Mouse (Mus musculus): ENCODE results near the gene Cpped1. TPM values are rescaled to one million over a fixed set of nuclear protein-coding genes. Genes with fewer than 3 reads are reported as not detected.

The Cpped1 gene
- polyA plus RNA-seq, 1 experiment from 2014 or later: 27.9 TPM

DNA sequence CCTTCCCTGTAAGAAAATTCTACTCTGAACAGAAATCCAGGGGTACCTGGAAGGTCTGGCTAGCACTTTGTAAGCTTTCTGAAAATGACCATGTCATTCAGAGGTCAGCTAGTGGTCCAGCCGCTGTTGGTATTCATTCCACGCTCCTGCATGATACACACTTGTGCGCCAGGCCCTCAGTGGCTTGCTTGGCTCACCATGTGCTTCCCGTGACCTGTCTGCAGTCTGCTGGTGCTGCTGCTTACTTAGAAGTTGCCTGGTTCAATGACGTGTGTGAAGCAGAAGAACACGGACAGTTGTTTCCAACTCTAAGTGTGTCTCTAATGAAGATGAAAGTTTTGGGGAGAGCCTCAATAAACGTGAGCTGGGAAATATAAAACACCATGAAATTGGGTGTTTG lies 7.2 kb downstream of the Cpped1 start:
- Histone ChIP-seq H3K36me3 (replicated peaks; ENCODE audit: control insufficient read depth, insufficient read depth, low read depth, low read length) (no peaks in the 10 kb centered on the region), H3K4me1 (ENCODE audit: control insufficient read depth, insufficient read depth, low read length) (no peaks in the 10 kb centered on the region), H3K9ac (replicated peaks; ENCODE audit: low read length) (no peak overlapping the region), H3K27me3 (ENCODE audit: control insufficient read depth, insufficient read depth, low read length) (no peaks in the 10 kb centered on the region), H3K9me3 (replicated peaks; ENCODE audit: control insufficient read depth, low read length) (no peaks in the 10 kb centered on the region), H3K4me2 (ENCODE audit: low read depth, low read length) (no peak overlapping the region), H3K4me3 (ENCODE audit: low read depth, low read length) (no peak overlapping the region), H3K27ac (replicated peaks; ENCODE audit: low read depth, low read length) (no peak overlapping the region)
- ATAC-seq (replicated peaks; ENCODE audit: insufficient number of reproducible peaks, low FRiP score, low TSS enrichment, low read depth) (no peak), DNase-seq (ENCODE audit: low spot score) (no peak)
- WGBS: 88% methylated on average over 7 of the region's 7 CpGs

DNA sequence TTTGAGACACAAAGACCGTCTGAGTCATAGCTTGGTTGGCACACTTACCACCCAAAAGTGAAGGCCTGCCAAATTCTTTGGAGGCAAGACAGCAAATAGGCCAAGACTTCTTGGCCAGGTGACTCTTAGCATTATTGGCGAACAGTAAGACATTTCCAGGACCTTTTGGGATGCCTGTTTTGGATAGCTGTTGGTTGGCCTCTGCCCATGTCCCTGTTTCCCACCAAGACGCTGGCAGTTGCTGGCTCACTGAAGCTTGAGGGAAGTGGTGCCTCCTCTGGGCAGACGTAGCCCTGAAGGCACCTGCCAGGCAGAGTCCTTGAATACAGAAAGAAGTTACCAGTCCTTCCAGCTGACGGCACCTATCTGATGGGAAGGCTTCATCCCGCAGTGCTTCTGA lies 8.9 kb downstream of the Cpped1 start:
- Histone ChIP-seq H3K9me3 (replicated peaks; ENCODE audit: control insufficient read depth, low read length) (no peaks in the 10 kb centered on the region), H3K27me3 (ENCODE audit: control insufficient read depth, insufficient read depth, low read length) (no peaks in the 10 kb centered on the region), H3K4me2 (ENCODE audit: low read depth, low read length) (no peak overlapping the region), H3K36me3 (replicated peaks; ENCODE audit: control insufficient read depth, insufficient read depth, low read depth, low read length) (no peaks in the 10 kb centered on the region), H3K9ac (replicated peaks; ENCODE audit: low read length) (no peak overlapping the region), H3K4me1 (ENCODE audit: control insufficient read depth, insufficient read depth, low read length) (no peaks in the 10 kb centered on the region), H3K27ac (replicated peaks; ENCODE audit: low read depth, low read length) (no peak overlapping the region), H3K4me3 (ENCODE audit: low read depth, low read length) (no peak overlapping the region)
- ATAC-seq (replicated peaks; ENCODE audit: insufficient number of reproducible peaks, low FRiP score, low TSS enrichment, low read depth) (no peak), DNase-seq (ENCODE audit: low spot score) (no peak)
- 90% methylated on average over 6 of the region's 6 CpGs for WGBS

DNA sequence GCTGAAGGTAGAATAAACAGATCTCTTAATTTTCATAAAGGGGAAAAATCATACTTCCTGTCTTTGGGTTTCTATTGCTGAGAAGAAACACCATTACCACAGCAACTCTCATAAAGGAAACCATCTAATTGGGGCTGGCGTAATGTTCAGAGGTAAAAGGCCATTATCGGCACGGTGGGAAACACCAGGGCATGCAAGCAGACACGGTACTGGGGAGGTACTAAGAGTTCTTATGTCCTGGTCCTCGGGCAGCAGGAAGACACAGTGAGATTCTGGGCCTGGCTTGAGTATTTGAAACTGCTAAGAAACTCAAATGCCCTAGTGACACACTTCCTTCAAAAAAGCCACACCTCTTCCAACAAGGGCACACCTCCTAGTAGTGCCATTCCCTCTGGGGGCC lies 12.8 kb downstream of the Cpped1 start:
- no peak for ATAC-seq (replicated peaks; ENCODE audit: insufficient number of reproducible peaks, low FRiP score, low TSS enrichment, low read depth)
- Histone ChIP-seq H3K36me3 (replicated peaks; ENCODE audit: control insufficient read depth, insufficient read depth, low read depth, low read length) (no peaks in the 10 kb centered on the region), H3K9ac (replicated peaks; ENCODE audit: low read length) (no peak overlapping the region), H3K4me1 (ENCODE audit: control insufficient read depth, insufficient read depth, low read length) (no peaks in the 10 kb centered on the region), H3K4me3 (ENCODE audit: low read depth, low read length) (no peak overlapping the region), H3K9me3 (replicated peaks; ENCODE audit: control insufficient read depth, low read length) (no peaks in the 10 kb centered on the region), H3K27me3 (ENCODE audit: control insufficient read depth, insufficient read depth, low read length) (no peaks in the 10 kb centered on the region), H3K27ac (replicated peaks; ENCODE audit: low read depth, low read length) (no peak overlapping the region), H3K4me2 (ENCODE audit: low read depth, low read length) (no peak overlapping the region)
- 78% methylated on average over 5 of the region's 5 CpGs for WGBS
- no peak for DNase-seq (ENCODE audit: low spot score)

DNA sequence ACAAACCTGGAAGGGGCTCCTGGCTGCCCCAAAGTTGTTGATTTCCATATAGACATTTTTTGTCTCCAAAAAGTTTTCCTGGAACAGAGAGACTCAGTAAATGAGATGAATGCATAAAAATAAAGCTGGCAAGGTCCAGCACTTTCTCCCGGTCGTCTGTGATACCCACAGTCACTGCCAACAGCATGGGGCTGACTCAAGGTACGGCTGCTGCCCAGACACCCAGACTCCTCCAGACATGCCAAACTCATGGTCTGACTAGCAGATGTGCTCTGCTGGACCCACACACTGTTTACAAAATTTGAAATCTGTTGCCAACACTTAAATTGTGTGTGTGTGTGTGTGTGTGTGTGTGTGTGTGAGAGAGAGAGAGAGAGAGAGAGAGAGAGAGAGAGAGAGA lies 14.4 kb downstream of the Cpped1 start:
- Histone ChIP-seq H3K4me2 (ENCODE audit: low read depth, low read length) (no peak overlapping the region), H3K4me3 (ENCODE audit: low read depth, low read length) (no peak overlapping the region), H3K27ac (replicated peaks; ENCODE audit: low read depth, low read length) (no peak overlapping the region), H3K36me3 (replicated peaks; ENCODE audit: control insufficient read depth, insufficient read depth, low read depth, low read length) (no peaks in the 10 kb centered on the region), H3K27me3 (ENCODE audit: control insufficient read depth, insufficient read depth, low read length) (no peaks in the 10 kb centered on the region), H3K9me3 (replicated peaks; ENCODE audit: control insufficient read depth, low read length) (no peaks in the 10 kb centered on the region), H3K4me1 (ENCODE audit: control insufficient read depth, insufficient read depth, low read length) (no peaks in the 10 kb centered on the region), H3K9ac (replicated peaks; ENCODE audit: low read length) (no peak overlapping the region)
- DNase-seq (ENCODE audit: low spot score) (no peak), ATAC-seq (replicated peaks; ENCODE audit: insufficient number of reproducible peaks, low FRiP score, low TSS enrichment, low read depth) (no peak)
- WGBS: 86% methylated on average over 3 of the region's 3 CpGs

DNA sequence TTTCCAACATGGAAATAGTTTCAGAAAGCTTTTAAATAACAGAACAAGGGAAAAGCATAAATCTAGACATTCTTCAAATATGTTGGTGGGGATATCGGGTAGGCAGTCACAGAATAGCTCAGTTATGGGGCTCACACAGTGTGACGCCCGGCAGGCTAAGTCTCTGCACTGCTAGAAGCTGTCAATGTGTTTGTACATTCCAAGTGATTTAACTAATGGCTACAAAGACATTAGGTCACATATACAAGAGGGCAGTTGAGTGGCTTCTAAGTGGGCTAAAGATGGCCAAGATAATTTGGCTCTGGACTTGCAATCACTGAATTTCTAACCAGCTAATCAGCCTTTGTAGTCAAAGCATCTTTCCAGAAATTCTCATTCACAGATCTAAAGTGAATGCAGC lies 19.1 kb downstream of the Cpped1 start:
- no peaks in the 10 kb centered on the region for H3K36me3 ChIP-seq (replicated peaks; ENCODE audit: control insufficient read depth, insufficient read depth, low read depth, low read length)

DNA sequence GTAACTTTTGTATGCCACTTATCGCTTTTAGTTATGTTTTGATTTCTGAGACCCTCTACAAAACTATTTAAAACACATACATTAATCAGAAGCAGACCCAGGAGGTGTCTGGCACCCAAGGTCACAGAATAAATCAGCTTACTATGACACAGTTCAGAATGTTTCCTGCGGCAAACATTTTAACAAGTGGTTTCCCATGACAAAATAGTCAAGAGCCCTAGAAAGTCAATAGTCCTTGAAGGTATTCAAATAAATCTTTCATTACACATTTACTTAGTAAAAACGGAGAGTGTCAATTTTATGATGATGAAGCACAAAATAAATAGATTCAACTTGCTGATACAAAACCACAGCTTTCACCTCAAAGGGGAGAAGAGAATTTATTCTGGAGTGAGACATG lies 19.5 kb downstream of the Cpped1 start:
- Histone ChIP-seq H3K27ac (replicated peaks; ENCODE audit: low read depth, low read length) (no peak overlapping the region), H3K4me1 (ENCODE audit: control insufficient read depth, insufficient read depth, low read length) (no peaks in the 10 kb centered on the region), H3K4me3 (ENCODE audit: low read depth, low read length) (no peak overlapping the region), H3K9ac (replicated peaks; ENCODE audit: low read length) (no peak overlapping the region), H3K9me3 (replicated peaks; ENCODE audit: control insufficient read depth, low read length) (no peaks in the 10 kb centered on the region), H3K4me2 (ENCODE audit: low read depth, low read length) (no peak overlapping the region), H3K27me3 (ENCODE audit: control insufficient read depth, insufficient read depth, low read length) (no peaks in the 10 kb centered on the region), H3K36me3 (replicated peaks; ENCODE audit: control insufficient read depth, insufficient read depth, low read depth, low read length) (no peaks in the 10 kb centered on the region)
- DNase-seq (ENCODE audit: low spot score): no peak
- no peak for ATAC-seq (replicated peaks; ENCODE audit: insufficient number of reproducible peaks, low FRiP score, low TSS enrichment, low read depth)
- WGBS: 75% methylated on average over 3 of the region's 3 CpGs

More for the DNA sequence above, 19.1 kb downstream of the Cpped1 start:
- ATAC-seq (replicated peaks; ENCODE audit: insufficient number of reproducible peaks, low FRiP score, low TSS enrichment, low read depth) (no peak), DNase-seq (ENCODE audit: low spot score) (no peak)
- H3K4me2 ChIP-seq (ENCODE audit: low read depth, low read length): no peak overlapping the region
- H3K4me1 ChIP-seq (ENCODE audit: control insufficient read depth, insufficient read depth, low read length): no peaks in the 10 kb centered on the region
- no peak overlapping the region for H3K27ac ChIP-seq (replicated peaks; ENCODE audit: low read depth, low read length)
- H3K27me3 ChIP-seq (ENCODE audit: control insufficient read depth, insufficient read depth, low read length): no peaks in the 10 kb centered on the region
- WGBS: 63% methylated on average over 3 of the region's 3 CpGs
- H3K9ac ChIP-seq (replicated peaks; ENCODE audit: low read length): no peak overlapping the region
- H3K9me3 ChIP-seq (replicated peaks; ENCODE audit: control insufficient read depth, low read length): no peaks in the 10 kb centered on the region
- H3K4me3 ChIP-seq (ENCODE audit: low read depth, low read length): no peak overlapping the region

DNA sequence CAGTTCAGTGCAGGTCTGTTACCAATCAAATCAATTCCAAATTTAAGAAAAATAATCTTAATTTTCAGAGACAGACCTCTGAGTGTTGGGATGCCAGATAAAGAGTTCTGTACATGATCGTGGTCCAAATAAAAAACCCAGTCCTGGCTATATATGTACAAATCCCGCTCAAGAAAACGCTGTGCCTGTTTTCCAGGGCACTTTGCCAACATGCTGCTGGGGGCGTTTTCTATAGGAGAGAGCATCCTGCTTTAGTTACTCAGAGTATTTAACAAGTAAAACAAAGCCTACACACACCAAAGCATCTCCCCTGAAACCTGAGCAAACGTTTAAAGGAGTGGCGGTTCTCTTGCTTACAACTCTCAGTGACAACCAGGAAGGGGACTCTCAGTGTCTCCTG lies 27.4 kb downstream of the Cpped1 start:
- no peak overlapping the region for H3K4me3 ChIP-seq (ENCODE audit: low read depth, low read length)
- H3K4me1 ChIP-seq (ENCODE audit: control insufficient read depth, insufficient read depth, low read length): no peaks in the 10 kb centered on the region
- no peaks in the 10 kb centered on the region for H3K9me3 ChIP-seq (replicated peaks; ENCODE audit: control insufficient read depth, low read length)
- no peak overlapping the region for H3K4me2 ChIP-seq (ENCODE audit: low read depth, low read length)
- H3K9ac ChIP-seq (replicated peaks; ENCODE audit: low read length): no peak overlapping the region
- 74% methylated on average over 6 of the region's 6 CpGs for WGBS
- H3K36me3 ChIP-seq (replicated peaks; ENCODE audit: control insufficient read depth, insufficient read depth, low read depth, low read length): no peaks in the 10 kb centered on the region
- no peaks in the 10 kb centered on the region for H3K27me3 ChIP-seq (ENCODE audit: control insufficient read depth, insufficient read depth, low read length)
- ATAC-seq (replicated peaks; ENCODE audit: insufficient number of reproducible peaks, low FRiP score, low TSS enrichment, low read depth): no peak
- no peak overlapping the region for H3K27ac ChIP-seq (replicated peaks; ENCODE audit: low read depth, low read length)
- no peak for DNase-seq (ENCODE audit: low spot score)

DNA sequence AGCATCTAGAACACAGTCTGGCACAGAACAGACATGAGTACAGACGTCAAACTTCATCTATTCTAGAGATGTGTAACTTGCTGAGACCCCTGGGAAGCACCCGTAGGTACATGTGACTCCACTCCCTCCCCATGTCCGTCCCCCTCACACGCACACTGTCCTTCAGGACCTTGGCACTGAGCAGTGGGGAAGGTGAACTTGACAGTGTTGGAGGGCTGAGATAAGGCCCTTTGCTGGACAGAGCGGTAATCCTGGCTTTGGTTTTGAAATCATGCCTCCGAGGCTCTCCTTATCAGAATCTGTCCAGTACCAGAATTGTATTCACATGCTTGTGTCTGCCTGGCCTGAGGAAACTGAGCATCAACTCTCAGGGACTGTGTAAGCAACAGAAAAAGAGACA lies 28.8 kb downstream of the Cpped1 start:
- H3K27me3 ChIP-seq (ENCODE audit: control insufficient read depth, insufficient read depth, low read length): no peaks in the 10 kb centered on the region
- H3K4me2 ChIP-seq (ENCODE audit: low read depth, low read length): no peak overlapping the region
- WGBS: 89% methylated on average over 6 of the region's 6 CpGs
- H3K9ac ChIP-seq (replicated peaks; ENCODE audit: low read length): no peak overlapping the region
- no peak overlapping the region for H3K4me3 ChIP-seq (ENCODE audit: low read depth, low read length)
- no peaks in the 10 kb centered on the region for H3K36me3 ChIP-seq (replicated peaks; ENCODE audit: control insufficient read depth, insufficient read depth, low read depth, low read length)
- H3K27ac ChIP-seq (replicated peaks; ENCODE audit: low read depth, low read length): no peak overlapping the region
- H3K4me1 ChIP-seq (ENCODE audit: control insufficient read depth, insufficient read depth, low read length): no peaks in the 10 kb centered on the region
- DNase-seq (ENCODE audit: low spot score): no peak
- ATAC-seq (replicated peaks; ENCODE audit: insufficient number of reproducible peaks, low FRiP score, low TSS enrichment, low read depth): no peak
- H3K9me3 ChIP-seq (replicated peaks; ENCODE audit: control insufficient read depth, low read length): no peaks in the 10 kb centered on the region

DNA sequence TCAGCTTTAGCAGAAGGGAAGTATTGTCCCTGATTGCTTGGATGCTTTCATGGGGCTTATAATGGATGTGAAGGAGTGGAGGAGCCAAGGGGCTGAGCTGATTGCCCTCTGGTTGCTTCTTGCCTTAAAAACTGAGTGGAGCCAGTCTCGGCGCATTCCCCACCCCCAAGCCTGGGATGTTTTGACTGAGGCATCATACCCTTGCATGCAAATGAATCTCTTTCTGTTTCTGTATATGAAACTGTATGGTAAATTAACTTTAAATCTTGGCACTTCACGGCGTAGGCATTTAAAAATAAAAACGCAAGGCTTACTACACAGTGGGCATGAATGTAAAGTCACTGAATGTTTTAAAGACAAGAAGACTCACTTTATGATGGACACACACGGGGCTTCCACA lies 30.0 kb downstream of the Cpped1 start:
- H3K9ac ChIP-seq (replicated peaks; ENCODE audit: low read length): no peak overlapping the region
- H3K4me1 ChIP-seq (ENCODE audit: control insufficient read depth, insufficient read depth, low read length): no peaks in the 10 kb centered on the region
- H3K4me3 ChIP-seq (ENCODE audit: low read depth, low read length): no peak overlapping the region
- H3K9me3 ChIP-seq (replicated peaks; ENCODE audit: control insufficient read depth, low read length): no peaks in the 10 kb centered on the region
- no peaks in the 10 kb centered on the region for H3K36me3 ChIP-seq (replicated peaks; ENCODE audit: control insufficient read depth, insufficient read depth, low read depth, low read length)
- H3K27me3 ChIP-seq (ENCODE audit: control insufficient read depth, insufficient read depth, low read length): no peaks in the 10 kb centered on the region
- no peak for DNase-seq (ENCODE audit: low spot score)
- no peak for ATAC-seq (replicated peaks; ENCODE audit: insufficient number of reproducible peaks, low FRiP score, low TSS enrichment, low read depth)
- H3K27ac ChIP-seq (replicated peaks; ENCODE audit: low read depth, low read length): no peak overlapping the region
- 79% methylated on average over 6 of the region's 6 CpGs for WGBS
- no peak overlapping the region for H3K4me2 ChIP-seq (ENCODE audit: low read depth, low read length)
